Mouse (Mus musculus) hematopoietic multipotent progenitor cell, adult 10-12 weeks (in vitro differentiated cells): ENCODE results near the gene Fyn. TPM values are rescaled to one million over a fixed set of nuclear protein-coding genes. Genes with fewer than 3 reads are reported as not detected.

Source experiments
- polyA plus RNA-seq: library from polyadenylated mRNA; stranded (reverse); fragments of >175 nt; gene quantifications from 2 replicates; pipeline ENCODE4 v1.2.3, GENCODE M21; 2012; ENCODE audit warnings: low replicate concordance

The Fyn gene
- polyA plus RNA-seq, result 94.1 and 113 TPM in 2 replicates

DNA sequence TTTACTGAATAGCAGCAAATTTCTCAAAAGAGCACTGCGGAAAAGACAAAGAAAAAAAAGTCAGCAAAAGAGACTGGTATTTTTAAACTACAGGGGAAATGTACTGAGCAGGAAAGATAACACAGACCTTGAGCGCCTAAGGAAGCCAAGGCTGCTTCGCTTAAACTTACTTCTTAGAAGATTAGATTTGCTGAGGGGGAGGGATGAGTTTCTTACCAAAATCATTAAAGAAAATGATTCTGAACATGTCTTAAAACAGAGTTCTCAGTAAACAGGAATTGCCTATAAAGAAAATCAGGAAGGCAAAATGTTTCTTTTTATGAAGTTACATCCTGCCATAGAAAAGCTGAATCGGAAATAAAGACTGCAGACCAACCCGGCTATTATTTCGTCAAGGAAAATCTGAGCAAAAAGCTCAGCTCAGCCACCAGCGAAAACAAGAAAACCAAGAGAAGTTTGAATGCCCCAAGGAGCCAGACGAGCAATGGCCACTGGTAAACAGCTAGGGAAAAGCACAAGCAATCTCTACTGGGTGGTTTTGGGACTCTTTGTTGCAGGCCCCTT is at the start of gene Fyn:
Gene Fyn (plus strand): TSS at position 284 of the 564 bp plus-strand sequence.

DNA sequence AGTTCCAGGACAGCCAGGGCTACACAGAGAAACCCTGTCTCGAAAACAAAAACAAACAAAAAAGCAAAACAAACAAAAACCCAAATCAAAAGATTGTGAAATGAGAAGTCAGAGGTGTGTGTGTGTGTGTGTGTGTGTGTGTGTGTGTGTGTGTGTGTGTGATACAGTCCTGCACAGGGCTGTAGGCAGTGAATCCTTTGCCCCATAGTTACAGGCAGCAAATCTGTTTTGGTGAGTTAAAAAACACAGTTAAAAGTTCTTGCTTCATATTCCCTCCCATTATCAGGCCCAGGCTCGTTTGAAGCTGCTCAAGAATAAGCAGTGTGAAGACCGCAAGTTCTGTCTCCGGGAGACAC is 244.0 kb downstream of the Fyn start, which contains the start of gene Traf3ip2:
Gene Traf3ip2 (plus strand): TSS at position 302 of the 356 bp plus-strand sequence.

Other genes starting within 250 kb of the Fyn start
- not detected in 2 replicates for gene Fam229b, start 234.9 kb upstream of the Fyn start, polyA plus RNA-seq
- gene Tube1, start 234.9 kb upstream of the Fyn start, polyA plus RNA-seq, result 1.5 and 1.6 TPM in 2 replicates
- not detected in 2 replicates for gene Ccn6, start 205.1 kb upstream of the Fyn start, polyA plus RNA-seq
- 47.2 and 66.1 TPM in 2 replicates for gene Traf3ip2, start 244.1 kb downstream of the Fyn start, polyA plus RNA-seq